ENCODE assay signal across 14 mouse cellular contexts in genomic region chr4:10510013-10510412, GRCm38 (mm10).
"Had no signal": no experiment of that assay in that cellular context is flagged by ENCODE, and none has a peak within 500 bp of the region (broad histone marks: within the 10 kb centered on the region; RNA-seq: fewer than 3 reads in every experiment).

No protein-coding gene starts in this region.

- H3K4me2 ChIP-seq: lung, embryonic 14.5 days; midbrain, embryonic 12.5 days; neural tube, embryonic 12.5 days; stomach, embryonic 15.5 days had no signal

- H3K9me3 ChIP-seq: midbrain, embryonic 10.5 days; midbrain, embryonic 12.5 days; neural tube, embryonic 12.5 days; stomach, embryonic 15.5 days had no signal

- H3K4me3 ChIP-seq: midbrain, embryonic 10.5 days; midbrain, embryonic 12.5 days; myocyte; neural tube, embryonic 12.5 days; stomach, embryonic 15.5 days had no signal

- H3K4me1 ChIP-seq: midbrain, embryonic 12.5 days; neural tube, embryonic 12.5 days; stomach, embryonic 15.5 days had no signal

- H3K9ac ChIP-seq: lung, embryonic 14.5 days; midbrain, embryonic 12.5 days; neural tube, embryonic 12.5 days; stomach, embryonic 15.5 days had no signal

- H3K27ac ChIP-seq: midbrain, embryonic 10.5 days; midbrain, embryonic 12.5 days; neural tube, embryonic 12.5 days; stomach, embryonic 15.5 days; stomach, postnatal 0 days had no signal

- H3K27me3 ChIP-seq: midbrain, embryonic 12.5 days; neural tube, embryonic 12.5 days; stomach, embryonic 15.5 days had no signal

- ATAC-seq: midbrain, embryonic 16.5 days had no signal

- DNase-seq: lung, adult 18-20 months; lung, embryonic 14.5 days; lung, postnatal 10 days; lung, postnatal 4 days; midbrain, embryonic 14.5 days; right cerebral cortex, postnatal 14 days; thymus, postnatal 14 days had no signal

- H3K36me3 ChIP-seq: midbrain, embryonic 10.5 days; midbrain, embryonic 12.5 days; neural tube, embryonic 12.5 days; stomach, embryonic 15.5 days had no signal
